ENCODE assay signal across 15 mouse cellular contexts in the genomic region with DNA sequence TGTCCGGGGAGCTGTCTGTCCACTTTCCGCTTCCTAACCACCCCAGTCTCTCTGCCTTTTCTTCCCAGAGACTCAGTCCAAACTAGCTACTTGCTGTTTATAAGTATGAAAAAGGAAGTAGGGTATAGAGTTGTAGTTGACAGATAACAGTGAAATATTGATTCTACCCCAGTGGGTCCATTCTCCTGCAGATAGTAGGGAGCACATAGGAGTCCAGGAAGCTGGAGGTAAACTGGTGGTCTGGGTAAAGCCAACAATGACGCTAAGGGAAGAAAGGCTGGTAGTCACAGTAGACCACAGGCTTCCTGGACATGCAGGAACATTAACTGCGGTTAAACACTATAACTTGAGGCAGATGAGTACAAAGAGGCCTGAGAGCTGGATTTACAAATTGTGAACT. TPM values are rescaled to one million over a fixed set of nuclear protein-coding genes. Genes with fewer than 3 reads are reported as not detected.
A peak's percentile ranks its signal among the peaks of the same experiment; 100 is the strongest.
DNase-seq lines count a peak whose midpoint lies in the region; ATAC-seq and TF ChIP-seq lines count a peak whose summit lies in the region.
"Had no signal": no experiment of that assay in that cellular context is flagged by ENCODE, and none has a peak within 500 bp of the region (broad histone marks: within the 10 kb centered on the region; RNA-seq: fewer than 3 reads in every experiment).

No protein-coding gene starts in this region.

- peak overlapping the region; percentile 52; the same call in 1 of the 2 replicates for H3K4me2 ChIP-seq in forebrain, embryonic 13.5 days
- H3K4me2 ChIP-seq in forebrain, embryonic 14.5 days (ENCODE audit: low read length): no peak overlapping the region
- H3K4me2 ChIP-seq in lung, embryonic 14.5 days: no peak overlapping the region
- H3K4me2 ChIP-seq: heart, embryonic 13.5 days; hindbrain, embryonic 12.5 days had no signal

- H3K4me1 ChIP-seq in forebrain, embryonic 13.5 days: peaks cover 64% of the 10 kb centered on the region
- peaks cover 26% of the 10 kb centered on the region for H3K4me1 ChIP-seq in forebrain, embryonic 14.5 days (ENCODE audit: control insufficient read depth, insufficient read depth, low read length)
- H3K4me1 ChIP-seq in lung, embryonic 14.5 days (ENCODE audit: insufficient read depth): peaks cover 63% of the 10 kb centered on the region

- DNase-seq in forebrain, embryonic 14.5 days (ENCODE audit: low spot score): no peak
- no peak for DNase-seq in lung, embryonic 14.5 days
- DNase-seq in lung, postnatal 10 days: no peak
- DNase-seq in spleen, postnatal 10 days (ENCODE audit: low spot score in 2 of 2): no peak
- DNase-seq: adrenal gland, adult 8-10 months; cerebellum, adult 9-10 months; gastrocnemius, postnatal 14 days; midbrain, embryonic 14.5 days had no signal

- H3K9me3 ChIP-seq in forebrain, embryonic 13.5 days (replicated peaks): peaks cover 3% of the 10 kb centered on the region; the same call in 1 of the 2 replicates
- H3K9me3 ChIP-seq in forebrain, embryonic 14.5 days (replicated peaks; ENCODE audit: control insufficient read depth, low read length): no peaks in the 10 kb centered on the region
- peaks cover 3% of the 10 kb centered on the region; the same call in 1 of the 2 replicates for H3K9me3 ChIP-seq in lung, embryonic 14.5 days (ENCODE audit: low read depth, low read length)
- H3K9me3 ChIP-seq: forebrain, embryonic 15.5 days; heart, embryonic 13.5 days; hindbrain, embryonic 12.5 days had no signal

- no peaks in the 10 kb centered on the region for H3K27me3 ChIP-seq in forebrain, embryonic 13.5 days
- no peaks in the 10 kb centered on the region for H3K27me3 ChIP-seq in forebrain, embryonic 14.5 days (replicated peaks; ENCODE audit: control insufficient read depth, insufficient read depth, low read length)
- H3K27me3 ChIP-seq in lung, embryonic 14.5 days (ENCODE audit: insufficient read depth, low read length): no peaks in the 10 kb centered on the region
- H3K27me3 ChIP-seq: forebrain, embryonic 15.5 days; hindbrain, embryonic 12.5 days had no signal

- no peaks in the 10 kb centered on the region for H3K36me3 ChIP-seq in forebrain, embryonic 13.5 days (ENCODE audit: poor library complexity, severe bottlenecking)
- no peaks in the 10 kb centered on the region for H3K36me3 ChIP-seq in forebrain, embryonic 14.5 days (ENCODE audit: control insufficient read depth, insufficient read depth, low read length)
- H3K36me3 ChIP-seq in lung, embryonic 14.5 days (ENCODE audit: insufficient read depth): no peaks in the 10 kb centered on the region
- H3K36me3 ChIP-seq: forebrain, embryonic 15.5 days; heart, embryonic 13.5 days; hindbrain, embryonic 12.5 days had no signal

- 93% methylated on average over 4 of the region's 4 CpGs for WGBS in forebrain, embryonic 13.5 days
- WGBS in forebrain, embryonic 14.5 days: 86% methylated on average over 4 of the region's 4 CpGs
- 61% methylated on average over 4 of the region's 4 CpGs for WGBS in lung, embryonic 14.5 days

- no peak overlapping the region for H3K4me3 ChIP-seq in forebrain, embryonic 13.5 days
- H3K4me3 ChIP-seq in forebrain, embryonic 14.5 days (ENCODE audit: low read depth, low read length): no peak overlapping the region
- H3K4me3 ChIP-seq in lung, embryonic 14.5 days (ENCODE audit: low read depth, low read length): no peak overlapping the region
- H3K4me3 ChIP-seq: heart, embryonic 13.5 days; hindbrain, embryonic 12.5 days had no signal

- no peak for ATAC-seq in forebrain, embryonic 13.5 days
- no peak for ATAC-seq in forebrain, embryonic 14.5 days
- ATAC-seq in lung, embryonic 14.5 days (ENCODE audit: insufficient read depth): no peak
- ATAC-seq in hematopoietic stem cell, adult 5-6 weeks (replicated peaks in 1 of 2; ENCODE audit: insufficient read depth in 1 of 2, low FRiP score in 2 of 2, low TSS enrichment in 1 of 2, low read depth in 1 of 2, poor library complexity in 2 of 2, severe bottlenecking in 2 of 2): peak; percentile 57 to 74
- peak; percentile 42 for ATAC-seq in megakaryocyte progenitor cell, adult 5-6 weeks (replicated peaks; ENCODE audit: poor library complexity)
- ATAC-seq in frontal cortex, adult (ENCODE audit: low TSS enrichment): no peak
- ATAC-seq: forebrain, embryonic 15.5 days had no signal

- H3K27ac ChIP-seq in forebrain, embryonic 13.5 days: no peak overlapping the region
- H3K27ac ChIP-seq in forebrain, embryonic 14.5 days (ENCODE audit: low read depth, low read length): no peak overlapping the region
- peak overlapping the region; percentile 9; the same call in 1 of the 2 replicates for H3K27ac ChIP-seq in lung, embryonic 14.5 days (ENCODE audit: low read depth)
- H3K27ac ChIP-seq: heart, embryonic 13.5 days had no signal

- H3K9ac ChIP-seq in forebrain, embryonic 13.5 days: no peak overlapping the region
- H3K9ac ChIP-seq in forebrain, embryonic 14.5 days (ENCODE audit: low read length): no peak overlapping the region
- no peak overlapping the region for H3K9ac ChIP-seq in lung, embryonic 14.5 days
- H3K9ac ChIP-seq: forebrain, embryonic 15.5 days; heart, embryonic 13.5 days; hindbrain, embryonic 12.5 days had no signal

- TF ChIP-seq CTCF in lung, embryonic 14.5 days (IDR thresholded peaks at IDR 0.05; ENCODE audit: low read depth): no peak

RNA-seq across cellular contexts. Expression of a gene that starts 36.7 kb away (rescaled TPM):
- 34.9 and 38.2 TPM in 2 replicates for polyA plus RNA-seq in forebrain, embryonic 13.5 days (2015; fragmentation: Nextera tagmentation; extraction: Ambion mirVana)
- 33.1 and 35.3 TPM in 2 replicates for polyA plus RNA-seq in forebrain, embryonic 14.5 days (2014; fragmentation: Nextera tagmentation; extraction: Ambion mirVana)
- 99.0 and 107 TPM in 2 replicates for polyA plus RNA-seq in lung, embryonic 14.5 days (2014; fragmentation: Nextera tagmentation; extraction: Ambion mirVana)
- 15.8 and 18.8 TPM in 2 replicates for total RNA-seq in hematopoietic stem cell, adult 5-6 weeks (2017)
- total RNA-seq in megakaryocyte progenitor cell, adult 5-6 weeks (2015): 28.0 and 35.0 TPM in 2 replicates
- total RNA-seq in megakaryocyte progenitor cell, adult 5-6 weeks (2017): 13.9 and 21.2 TPM in 2 replicates

Comparison
In these comparisons a context has a peak if more than half of its experiments do, and no peak if none do; other contexts are left out.
1. ATAC-seq: peak in hematopoietic stem cell, adult 5-6 weeks (2 of 2) and megakaryocyte progenitor cell, adult 5-6 weeks (single experiment); none in forebrain, embryonic 13.5 days (single experiment), forebrain, embryonic 14.5 days (single experiment), lung, embryonic 14.5 days (single experiment) and frontal cortex, adult (single experiment).